Mouse (Mus musculus) embryonic fibroblast, embryonic 13.5 days (primary cell): ENCODE data around the gene Hipk2. TPM values are rescaled to one million over a fixed set of nuclear protein-coding genes. Genes with fewer than 3 reads are reported as not detected.

Experiments
- H3K27ac ChIP-seq: 2 replicates; pipeline ENCODE4 v1.5.1; 2012; ENCODE audit warnings: low read length, control low read depth, inconsistent platforms; ENCODE audit not compliant: insufficient read depth
- H3K4me1 ChIP-seq: 2 replicates; pipeline ENCODE4 v1.6.1; 2011; ENCODE audit warnings: low read length; ENCODE audit not compliant: control insufficient read depth, insufficient read depth
- H3K4me3 ChIP-seq: 2 replicates; pipeline ENCODE4 v1.5.1; 2011; ENCODE audit warnings: mild to moderate bottlenecking, control low read depth, low read length; ENCODE audit not compliant: insufficient read depth
- CTCF ChIP-seq: IDR thresholded peaks from 2 replicates; pipeline ENCODE4 v1.5.1; 2011; ENCODE audit warnings: mild to moderate bottlenecking, control low read depth, low read length, moderate library complexity, borderline replicate concordance; ENCODE audit not compliant: insufficient read depth
- POLR2A ChIP-seq: IDR thresholded peaks from 2 replicates; pipeline ENCODE4 v1.6.1; 2011; ENCODE audit warnings: low read depth, mild to moderate bottlenecking, control low read depth, low read length, moderate library complexity
- polyA plus RNA-seq: library from polyadenylated mRNA; stranded (reverse); fragments of >200 nt; gene quantifications from 2 replicates; pipeline ENCODE4 v1.2.4, GENCODE M21; 2011; ENCODE audit warnings: low read depth; ENCODE audit not compliant: missing spikeins, insufficient read length

Hipk2 gene
- polyA plus RNA-seq, 1 experiment: 33.1 TPM

- TF ChIP-seq CTCF: no peak
- TF ChIP-seq POLR2A: no peak
- no peak overlapping the region for H3K27ac ChIP-seq
- no peak overlapping the region for H3K4me3 ChIP-seq
- peaks cover 8% of the 10 kb centered on the region; the same call in 1 of the 2 replicates for H3K4me1 ChIP-seq
Measured at GRCm38 (mm10) chr6:38887436-38887835, 11.5 kb upstream of the Hipk2 start.

GRCm38 (mm10) chr6:38885132-38885531 lies 9.2 kb upstream of the Hipk2 start:
- Histone ChIP-seq H3K4me1 (peaks cover 8% of the 10 kb centered on the region; the same call in 1 of the 2 replicates), H3K27ac (no peak overlapping the region), H3K4me3 (no peak overlapping the region)
- TF ChIP-seq CTCF: no peak
- no peak for TF ChIP-seq POLR2A

GRCm38 (mm10) chr6:38884482-38884881 lies 8.5 kb upstream of the Hipk2 start:
- TF ChIP-seq CTCF (no peak), POLR2A (no peak)
- H3K4me1 ChIP-seq: peaks cover 8% of the 10 kb centered on the region; the same call in 1 of the 2 replicates
- no peak overlapping the region for H3K27ac ChIP-seq
- no peak overlapping the region for H3K4me3 ChIP-seq

GRCm38 (mm10) chr6:38882728-38883171 lies 6.8 kb upstream of the Hipk2 start:
- TF ChIP-seq CTCF: no peak
- TF ChIP-seq POLR2A: no peak
- Histone ChIP-seq H3K4me1 (peaks cover 8% of the 10 kb centered on the region; the same call in 1 of the 2 replicates), H3K4me3 (no peak overlapping the region), H3K27ac (no peak overlapping the region)

GRCm38 (mm10) chr6:38881975-38882374 lies 6.0 kb upstream of the Hipk2 start:
- H3K4me1 ChIP-seq: peaks cover 11% of the 10 kb centered on the region; the same call in 1 of the 2 replicates
- no peak overlapping the region for H3K27ac ChIP-seq
- no peak overlapping the region for H3K4me3 ChIP-seq
- no peak for TF ChIP-seq CTCF
- no peak for TF ChIP-seq POLR2A

- Histone ChIP-seq H3K4me1 (peaks cover 11% of the 10 kb centered on the region; the same call in 1 of the 2 replicates), H3K27ac (no peak overlapping the region), H3K4me3 (no peak overlapping the region)
- no peak for TF ChIP-seq CTCF
- no peak for TF ChIP-seq POLR2A
Measured at GRCm38 (mm10) chr6:38881468-38881867, 5.5 kb upstream of the Hipk2 start.

GRCm38 (mm10) chr6:38877674-38878073 lies 1.7 kb upstream of the Hipk2 start:
- TF ChIP-seq CTCF: no peak
- TF ChIP-seq POLR2A: no peak
- Histone ChIP-seq H3K4me3 (no peak overlapping the region), H3K4me1 (peaks cover 11% of the 10 kb centered on the region), H3K27ac (no peak overlapping the region)

- Histone ChIP-seq H3K4me1 (peaks cover 16% of the 10 kb centered on the region), H3K27ac (peak within 1 kb of the TSS; percentile 87), H3K4me3 (peak within 1 kb of the TSS; percentile 92)
- TF ChIP-seq CTCF (no peak), POLR2A (peak; percentile 23)
Measured at GRCm38 (mm10) chr6:38875258-38876070, 501 bp downstream of the Hipk2 start, which contains the start of gene Tbxas1. TSS of gene Tbxas1 (plus strand) at chr6:38875404.

- H3K4me3 ChIP-seq: peak overlapping the region; percentile 92
- peaks cover 19% of the 10 kb centered on the region for H3K4me1 ChIP-seq
- peak overlapping the region; percentile 87 for H3K27ac ChIP-seq
- TF ChIP-seq CTCF (no peak), POLR2A (no peak)
Measured at GRCm38 (mm10) chr6:38874565-38875257, 1.3 kb downstream of the Hipk2 start.

- Histone ChIP-seq H3K4me1 (peaks cover 19% of the 10 kb centered on the region), H3K4me3 (peak overlapping the region; percentile 92), H3K27ac (peak overlapping the region; percentile 6; the same call in 1 of the 2 replicates)
- no peak for TF ChIP-seq POLR2A
- no peak for TF ChIP-seq CTCF
Measured at GRCm38 (mm10) chr6:38874035-38874434, 1.9 kb downstream of the Hipk2 start.
